Mouse (Mus musculus) gastrocnemius, postnatal 4 days (tissue): ENCODE measurements around the gene Calm5. TPM values are rescaled to one million over a fixed set of nuclear protein-coding genes. Genes with fewer than 3 reads are reported as not detected.

Experiments
- total RNA-seq, 2 experiments: library from RNA; stranded (reverse); gene quantifications; 2 replicates each; pipeline ENCODE4 v1.2.3; 2021

Gene Calm5
- total RNA-seq, 2 experiments from 2014 or later = not detected

Other genes starting within 250 kb of the Calm5 start
- 10 to 100 TPM; 21.9 to 23.1 TPM for gene Fam208b, start 243.1 kb upstream of the Calm5 start, total RNA-seq
- 1 to 10 TPM; 4.7 to 5.1 TPM for gene Asb13, start 220.1 kb upstream of the Calm5 start, total RNA-seq
- gene Calml3, start 49.9 kb upstream of the Calm5 start, total RNA-seq = under 1 TPM; 0.18 to 0.20 TPM
- 1 to 10 TPM in 1 of 2 experiments, under 1 TPM in 1; 0.61 to 1.6 TPM for gene Calm4, start 16.4 kb upstream of the Calm5 start, total RNA-seq
- gene Net1, start 64.0 kb downstream of the Calm5 start, total RNA-seq = 10 to 100 TPM; 86.1 to 97.2 TPM
- not detected for gene Tubal3, start 64.1 kb downstream of the Calm5 start, total RNA-seq
- gene Ucn3, start 91.2 kb downstream of the Calm5 start, total RNA-seq = not detected
- 1 to 10 TPM; 3.1 to 4.5 TPM for gene Akr1c14, start 194.8 kb downstream of the Calm5 start, total RNA-seq